Mouse (Mus musculus) lung, postnatal 0 days (tissue): ENCODE data around the gene Adipor2. TPM values are rescaled to one million over a fixed set of nuclear protein-coding genes. Genes with fewer than 3 reads are reported as not detected.

ENCODE experiments used
- ATAC-seq: fragments of 200-750 bp; cut with Nextera tagmentation; 2 replicates; pipeline ENCODE4 v1.8.0; 2017; ENCODE audit warnings: moderate library complexity
- DNase-seq: peaks from one replicate; pipeline ENCODE4 v3.0.0-alpha.2; 2016; ENCODE audit warnings: low spot score
- H3K27ac ChIP-seq: fragments of 300-500 bp; sonication (generic); 2 replicates; pipeline ENCODE4 v1.5.1; 2014; ENCODE audit warnings: antibody characterized with exemption, mild to moderate bottlenecking, low read length, mixed read lengths
- H3K27me3 ChIP-seq: fragments of 300-500 bp; sonication (generic); replicated peaks from 2 replicates; pipeline ENCODE4 v1.6.1; 2014; ENCODE audit warnings: low read length, mixed read lengths; ENCODE audit not compliant: insufficient read depth
- H3K36me3 ChIP-seq: fragments of 300-500 bp; sonication (generic); 2 replicates; pipeline ENCODE4 v1.6.1; 2014; ENCODE audit warnings: low read length, mixed read lengths; ENCODE audit not compliant: insufficient read depth
- H3K4me1 ChIP-seq: fragments of 300-500 bp; sonication (generic); 2 replicates; pipeline ENCODE4 v1.6.1; 2014; ENCODE audit warnings: antibody characterized with exemption, low read depth, low read length, mixed read lengths; ENCODE audit not compliant: insufficient read depth
- H3K4me2 ChIP-seq: fragments of 300-500 bp; sonication (generic); replicated peaks from 2 replicates; pipeline ENCODE4 v1.6.1; 2014; ENCODE audit warnings: low read depth, mild to moderate bottlenecking, low read length, moderate library complexity, mixed read lengths
- H3K4me3 ChIP-seq: fragments of 300-500 bp; sonication (generic); 2 replicates; pipeline ENCODE4 v1.5.1; 2014; ENCODE audit warnings: low read depth, low read length
- H3K9ac ChIP-seq: fragments of 300-500 bp; sonication (generic); replicated peaks from 2 replicates; pipeline ENCODE4 v1.6.1; 2014; ENCODE audit warnings: low read depth, mild to moderate bottlenecking
- H3K9me3 ChIP-seq: fragments of 300-500 bp; sonication (generic); 2 replicates; pipeline ENCODE4 v1.6.1; 2016; ENCODE audit warnings: low read length, mixed read lengths
- CTCF ChIP-seq: IDR thresholded peaks from 2 replicates; pipeline ENCODE4 v1.5.1; 2016; ENCODE audit warnings: antibody characterized with exemption, mild to moderate bottlenecking
- EP300 ChIP-seq: IDR thresholded peaks from 2 replicates; pipeline ENCODE4 v1.6.1; 2016; ENCODE audit warnings: antibody characterized with exemption, mild to moderate bottlenecking, control low read depth
- WGBS: fragments of 180-500 bp; shearing (Covaris S2); extraction: QIAGEN DNeasy Blood & Tissue Kit; methylation state at CpG from one replicate; pipeline ENCODE4 v1.1.7; 2014; 5-methylcytosine and 5-hydroxymethylcytosine counted together
- polyA plus RNA-seq: library from polyadenylated mRNA; unstranded; fragments of >200 nt; fragmentation: Nextera tagmentation; extraction: Ambion mirVana; gene quantifications from 2 replicates; pipeline ENCODE4 v1.2.1, GENCODE M21; 2015

The Adipor2 gene
- polyA plus RNA-seq, 1 experiment from 2014 or later: 66.4 TPM

DNA sequence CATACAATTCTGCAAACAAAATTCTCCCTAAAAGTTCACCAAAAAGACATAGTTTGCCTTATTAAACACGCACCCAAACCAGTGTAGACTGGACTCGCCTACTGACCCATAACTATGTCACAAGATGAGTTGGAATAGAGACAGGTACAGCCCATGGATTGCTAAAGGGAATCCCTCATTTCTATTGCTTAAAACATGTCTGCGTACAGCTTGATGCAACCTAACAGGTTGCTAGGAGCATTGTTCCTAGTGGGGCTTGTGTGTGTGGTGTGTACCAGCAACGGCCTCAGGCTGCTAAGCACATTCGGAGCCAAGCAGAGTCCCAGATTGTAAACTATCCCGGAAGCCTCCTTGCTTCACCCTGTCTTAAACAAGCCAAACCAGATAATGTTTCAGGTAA lies 861 bp downstream of the Adipor2 start:
- peaks cover 3% of the 10 kb centered on the region; the same call in 1 of the 2 replicates for H3K4me1 ChIP-seq
- peak overlapping the region; percentile 17; the same call in 1 of the 2 replicates for H3K4me3 ChIP-seq
- no peaks in the 10 kb centered on the region for H3K9me3 ChIP-seq
- TF ChIP-seq CTCF (no peak), EP300 (no peak)
- no peak overlapping the region for H3K9ac ChIP-seq
- H3K36me3 ChIP-seq: no peaks in the 10 kb centered on the region
- no peak for ATAC-seq
- H3K27ac ChIP-seq: no peak overlapping the region
- no peak for DNase-seq
- no peaks in the 10 kb centered on the region for H3K27me3 ChIP-seq
- peak overlapping the region; percentile 42 for H3K4me2 ChIP-seq
- 64% methylated on average over 6 of the region's 6 CpGs for WGBS

GRCm38 (mm10) chr6:119414262-119415043 lies 3.1 kb downstream of the Adipor2 start:
- H3K9ac ChIP-seq: no peak overlapping the region
- H3K4me2 ChIP-seq: no peak overlapping the region
- no peak for TF ChIP-seq CTCF
- no peak for TF ChIP-seq EP300
- 79% methylated on average over 15 of the region's 15 CpGs for WGBS
- H3K4me1 ChIP-seq: peaks cover 3% of the 10 kb centered on the region; the same call in 1 of the 2 replicates
- no peak overlapping the region for H3K27ac ChIP-seq
- no peaks in the 10 kb centered on the region for H3K9me3 ChIP-seq
- no peaks in the 10 kb centered on the region for H3K36me3 ChIP-seq
- H3K4me3 ChIP-seq: no peak overlapping the region
- ATAC-seq: no peak
- DNase-seq: no peak
- H3K27me3 ChIP-seq: no peaks in the 10 kb centered on the region

DNA sequence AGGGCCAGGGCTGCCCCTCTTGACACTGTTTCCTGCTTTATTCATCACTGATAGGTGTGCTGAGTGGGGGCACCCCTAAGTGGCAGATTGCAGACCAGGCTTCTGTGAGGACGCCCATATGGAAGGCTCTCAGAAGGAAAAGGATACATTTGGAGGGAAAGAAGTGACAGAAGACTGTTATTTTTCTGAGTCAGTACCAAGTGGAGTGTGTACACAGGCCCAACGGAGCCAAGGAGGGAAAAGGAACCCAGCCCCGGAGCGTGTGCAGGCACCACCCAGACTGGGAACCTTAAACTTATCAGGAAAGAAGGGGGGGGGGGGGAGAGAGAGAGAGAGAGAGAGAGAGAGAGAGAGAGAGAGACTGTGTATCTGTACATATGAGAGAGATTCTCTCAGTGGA lies 4.9 kb downstream of the Adipor2 start:
- ATAC-seq (no peak), DNase-seq (no peak)
- Histone ChIP-seq H3K27me3 (no peaks in the 10 kb centered on the region), H3K9me3 (no peaks in the 10 kb centered on the region), H3K27ac (no peak overlapping the region), H3K36me3 (no peaks in the 10 kb centered on the region), H3K9ac (no peak overlapping the region), H3K4me3 (no peak overlapping the region), H3K4me1 (peaks cover 3% of the 10 kb centered on the region; the same call in 1 of the 2 replicates), H3K4me2 (no peak overlapping the region)
- WGBS: 55% methylated on average over 4 of the region's 4 CpGs
- TF ChIP-seq CTCF (no peak), EP300 (no peak)

GRCm38 (mm10) chr6:119411511-119411910 lies 6.0 kb downstream of the Adipor2 start:
- ATAC-seq (no peak), DNase-seq (no peak)
- no peaks in the 10 kb centered on the region for H3K9me3 ChIP-seq
- H3K4me3 ChIP-seq: no peak overlapping the region
- TF ChIP-seq CTCF: no peak
- TF ChIP-seq EP300: no peak
- no peaks in the 10 kb centered on the region for H3K36me3 ChIP-seq
- no peak overlapping the region for H3K9ac ChIP-seq
- 88% methylated on average over 3 of the region's 3 CpGs for WGBS
- no peak overlapping the region for H3K4me2 ChIP-seq
- H3K4me1 ChIP-seq: no peaks in the 10 kb centered on the region
- H3K27ac ChIP-seq: no peak overlapping the region
- H3K27me3 ChIP-seq: no peaks in the 10 kb centered on the region

GRCm38 (mm10) chr6:119409766-119410165 lies 7.7 kb downstream of the Adipor2 start:
- WGBS: 20% methylated on average over 1 of the region's 1 CpGs
- ATAC-seq (no peak), DNase-seq (no peak)
- no peaks in the 10 kb centered on the region for H3K36me3 ChIP-seq
- no peak for TF ChIP-seq EP300
- TF ChIP-seq CTCF: no peak
- no peaks in the 10 kb centered on the region for H3K4me1 ChIP-seq
- no peak overlapping the region for H3K4me2 ChIP-seq
- H3K9ac ChIP-seq: no peak overlapping the region
- no peak overlapping the region for H3K27ac ChIP-seq
- H3K4me3 ChIP-seq: no peak overlapping the region
- no peaks in the 10 kb centered on the region for H3K9me3 ChIP-seq
- H3K27me3 ChIP-seq: no peaks in the 10 kb centered on the region

- no peak; the same call in 1 of the 2 replicates for ATAC-seq
- no peak for DNase-seq
- Histone ChIP-seq H3K9me3 (no peaks in the 10 kb centered on the region), H3K36me3 (no peaks in the 10 kb centered on the region), H3K27me3 (no peaks in the 10 kb centered on the region), H3K9ac (no peak overlapping the region), H3K4me3 (no peak overlapping the region), H3K27ac (no peak overlapping the region), H3K4me2 (no peak overlapping the region), H3K4me1 (no peaks in the 10 kb centered on the region)
- 75% methylated on average over 9 of the region's 9 CpGs for WGBS
- TF ChIP-seq CTCF: no peak
- no peak for TF ChIP-seq EP300
Measured at GRCm38 (mm10) chr6:119408582-119408981, 8.9 kb downstream of the Adipor2 start.
